Mouse (Mus musculus) intestine, embryonic 14.5 days (tissue): ENCODE measurements around the gene Pdxdc1. TPM values are rescaled to one million over a fixed set of nuclear protein-coding genes. Genes with fewer than 3 reads are reported as not detected.
"Not testable (repeated sequence)": the region's sequence is repeated elsewhere in the genome, so short reads cannot be mapped to it uniquely, and the experiment has no call there.

Experiments
- ATAC-seq: fragments of 200-750 bp; cut with Nextera tagmentation; replicated peaks from 2 replicates; pipeline ENCODE4 v1.8.0; 2017; ENCODE audit warnings: low read depth, moderate number of reproducible peaks, moderate TSS enrichment, moderate library complexity; ENCODE audit not compliant: low FRiP score, low TSS enrichment
- DNase-seq: peaks from one replicate; pipeline ENCODE4 v3.0.0-alpha.2; 2018; ENCODE audit warnings: low spot score
- H3K27ac ChIP-seq: fragments of 300-500 bp; sonication (generic); 2 replicates; pipeline ENCODE4 v1.5.1; 2014; ENCODE audit warnings: low read depth, mild to moderate bottlenecking, control low read depth
- H3K27me3 ChIP-seq: fragments of 300-500 bp; sonication (generic); replicated peaks from 2 replicates; pipeline ENCODE4 v1.6.1; 2014; ENCODE audit warnings: low read length, control low read depth; ENCODE audit not compliant: control insufficient read depth, insufficient read depth
- H3K36me3 ChIP-seq: fragments of 300-500 bp; sonication (generic); 2 replicates; pipeline ENCODE4 v1.6.1; 2014; ENCODE audit warnings: low read length, control low read depth; ENCODE audit not compliant: control insufficient read depth, insufficient read depth
- H3K4me1 ChIP-seq: fragments of 300-500 bp; sonication (generic); replicated peaks from 2 replicates; pipeline ENCODE4 v1.6.1; 2014; ENCODE audit warnings: low read length, control low read depth, mixed read lengths; ENCODE audit not compliant: control insufficient read depth, insufficient read depth
- H3K4me2 ChIP-seq: fragments of 300-500 bp; sonication (generic); 2 replicates; pipeline ENCODE4 v1.6.1; 2014; ENCODE audit warnings: low read length
- H3K4me3 ChIP-seq: fragments of 300-500 bp; sonication (generic); 2 replicates; pipeline ENCODE4 v1.5.1; 2014; ENCODE audit warnings: low read depth, low read length, control low read depth, mixed read lengths
- H3K9ac ChIP-seq: fragments of 300-500 bp; sonication (generic); 2 replicates; pipeline ENCODE4 v1.6.1; 2014; ENCODE audit warnings: mild to moderate bottlenecking, low read length
- H3K9me3 ChIP-seq: fragments of 300-500 bp; sonication (generic); 2 replicates; pipeline ENCODE4 v1.6.1; 2016; ENCODE audit warnings: low read length, control low read depth; ENCODE audit not compliant: control insufficient read depth
- WGBS: fragments of 180-500 bp; shearing (Covaris S2); extraction: QIAGEN DNeasy Blood & Tissue Kit; methylation state at CpG from one replicate; pipeline ENCODE4 v1.1.7; 2014; 5-methylcytosine and 5-hydroxymethylcytosine counted together
- polyA plus RNA-seq: library from polyadenylated mRNA; unstranded; fragments of >200 nt; fragmentation: Nextera tagmentation; extraction: Ambion mirVana; gene quantifications from 2 replicates; pipeline ENCODE4 v1.2.1, GENCODE M21; 2014

The Pdxdc1 gene
- polyA plus RNA-seq, 1 experiment from 2014 or later = 99.7 TPM

DNA sequence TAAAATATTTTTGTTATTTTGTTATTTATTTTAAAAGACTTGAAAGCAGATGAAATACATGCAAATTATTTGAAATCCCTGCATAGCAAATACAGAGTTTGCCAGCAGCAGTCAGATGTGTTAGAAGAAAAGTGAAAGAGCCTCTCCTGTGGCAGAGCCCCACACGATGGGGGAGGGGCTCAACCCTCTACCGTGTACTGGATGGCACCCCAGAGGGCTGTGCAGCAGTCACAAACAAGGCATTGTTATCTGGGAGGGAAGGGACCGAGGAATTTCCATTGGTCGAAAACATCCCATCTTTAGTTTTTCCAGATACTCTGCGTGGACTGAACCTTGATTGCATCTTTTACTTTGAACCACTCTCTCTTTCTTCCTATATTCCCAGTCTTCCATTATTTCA, 35.5 kb downstream of the Pdxdc1 start:
- H3K9ac ChIP-seq, ATAC-seq: not testable (repeated sequence)

GRCm38 (mm10) chr16:13866616-13867015, 36.3 kb downstream of the Pdxdc1 start:
- Histone ChIP-seq H3K9ac (no peak overlapping the region), H3K4me3 (no peak overlapping the region), H3K4me1 (no peaks in the 10 kb centered on the region), H3K27ac (no peak overlapping the region), H3K4me2 (no peak overlapping the region), H3K9me3 (no peaks in the 10 kb centered on the region), H3K36me3 (peaks cover 53% of the 10 kb centered on the region), H3K27me3 (no peaks in the 10 kb centered on the region)
- no peak for ATAC-seq
- no peak for DNase-seq
- WGBS = 78% methylated on average over 5 of the region's 5 CpGs

More for the DNA sequence above, 35.5 kb downstream of the Pdxdc1 start:
- Histone ChIP-seq H3K27ac (peak overlapping the region; percentile 3; the same call in 1 of the 2 replicates), H3K36me3 (peaks cover 58% of the 10 kb centered on the region)
- not testable (repeated sequence) for H3K4me2 ChIP-seq, DNase-seq, H3K4me3 ChIP-seq, H3K4me1 ChIP-seq, H3K9me3 ChIP-seq, H3K27me3 ChIP-seq
- 47% methylated on average over 5 of the region's 5 CpGs for WGBS

- H3K27me3 ChIP-seq = no peaks in the 10 kb centered on the region
- peaks cover 52% of the 10 kb centered on the region for H3K36me3 ChIP-seq
- H3K4me2 ChIP-seq = no peak overlapping the region
- H3K9me3 ChIP-seq = no peaks in the 10 kb centered on the region
- DNase-seq = no peak
- H3K27ac ChIP-seq = no peak overlapping the region
- H3K4me3 ChIP-seq = no peak overlapping the region
- H3K9ac ChIP-seq = no peak overlapping the region
- ATAC-seq = no peak
- no peaks in the 10 kb centered on the region for H3K4me1 ChIP-seq
- 53% methylated on average over 4 of the region's 4 CpGs for WGBS
These were observed 36.9 kb downstream of the Pdxdc1 start for GRCm38 (mm10) chr16:13866076-13866475.

GRCm38 (mm10) chr16:13853886-13854285, 49.0 kb downstream of the Pdxdc1 start:
- Histone ChIP-seq H3K27ac (no peak overlapping the region), H3K9me3 (no peaks in the 10 kb centered on the region), H3K4me1 (no peaks in the 10 kb centered on the region), H3K36me3 (peaks cover 68% of the 10 kb centered on the region), H3K4me3 (no peak overlapping the region), H3K4me2 (no peak overlapping the region), H3K27me3 (no peaks in the 10 kb centered on the region), H3K9ac (no peak overlapping the region)
- DNase-seq = no peak
- 96% methylated on average over 4 of the region's 4 CpGs for WGBS
- ATAC-seq = no peak

DNA sequence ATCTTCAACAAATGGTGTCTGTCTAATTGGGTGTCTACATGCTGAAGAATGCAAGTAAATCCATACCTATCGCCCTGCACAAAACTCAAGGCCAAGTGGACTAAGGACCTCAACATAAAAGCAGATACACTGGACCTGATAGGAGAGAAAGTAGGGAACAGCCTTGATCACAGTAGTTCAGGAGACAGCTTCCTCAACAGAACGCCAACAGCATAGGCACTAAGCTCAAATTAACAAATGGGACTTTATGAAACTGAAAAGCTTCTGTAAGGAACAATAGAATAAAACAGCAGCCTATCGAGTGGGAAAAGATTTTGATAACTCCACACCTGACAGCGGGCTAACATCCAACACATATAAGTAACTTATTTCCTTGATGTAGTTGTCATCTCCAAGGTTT, 51.5 kb downstream of the Pdxdc1 start:
- Histone ChIP-seq H3K27me3 (no peaks in the 10 kb centered on the region), H3K36me3 (peaks cover 75% of the 10 kb centered on the region), H3K27ac (no peak overlapping the region), H3K9ac (no peak overlapping the region), H3K4me3 (no peak overlapping the region), H3K9me3 (no peaks in the 10 kb centered on the region), H3K4me1 (no peaks in the 10 kb centered on the region), H3K4me2 (no peak overlapping the region)
- DNase-seq (no peak), ATAC-seq (no peak)
- 96% methylated on average over 4 of the region's 4 CpGs for WGBS

DNA sequence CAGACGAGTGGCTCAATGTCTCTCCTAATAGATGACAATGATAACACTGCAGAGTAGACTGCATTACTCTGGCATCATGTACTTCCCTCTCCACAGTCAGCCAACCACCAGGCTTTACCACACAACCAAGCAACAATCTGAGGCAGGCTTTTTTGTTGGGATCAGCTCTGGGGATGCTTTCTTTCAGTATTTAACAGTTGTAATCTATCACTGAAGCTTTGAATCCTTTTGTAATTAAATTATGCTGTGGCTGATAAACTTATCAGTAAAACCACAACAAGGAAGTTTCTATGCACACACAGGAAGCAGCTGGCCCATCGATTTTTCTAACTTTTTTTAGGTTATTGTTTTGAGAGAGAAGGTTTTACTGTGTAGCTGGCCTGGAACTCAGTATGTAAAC, 54.6 kb downstream of the Pdxdc1 start:
- H3K4me2 ChIP-seq = no peak overlapping the region
- 65% methylated on average over 2 of the region's 2 CpGs for WGBS
- no peak overlapping the region for H3K9ac ChIP-seq
- H3K4me3 ChIP-seq = no peak overlapping the region
- no peak for ATAC-seq
- H3K27me3 ChIP-seq = no peaks in the 10 kb centered on the region
- no peaks in the 10 kb centered on the region for H3K4me1 ChIP-seq
- H3K36me3 ChIP-seq = peaks cover 83% of the 10 kb centered on the region
- no peaks in the 10 kb centered on the region for H3K9me3 ChIP-seq
- DNase-seq = no peak
- no peak overlapping the region for H3K27ac ChIP-seq

GRCm38 (mm10) chr16:13846675-13847074, 56.3 kb downstream of the Pdxdc1 start:
- no peaks in the 10 kb centered on the region for H3K4me1 ChIP-seq
- DNase-seq = no peak
- H3K36me3 ChIP-seq = peaks cover 85% of the 10 kb centered on the region
- no peaks in the 10 kb centered on the region for H3K9me3 ChIP-seq
- H3K4me3 ChIP-seq = no peak overlapping the region
- no peak for ATAC-seq
- H3K27ac ChIP-seq = no peak overlapping the region
- no peak overlapping the region for H3K9ac ChIP-seq
- no peak overlapping the region for H3K4me2 ChIP-seq
- no peaks in the 10 kb centered on the region for H3K27me3 ChIP-seq
- 95% methylated on average over 1 of the region's 1 CpGs for WGBS

GRCm38 (mm10) chr16:13845031-13845430, 57.9 kb downstream of the Pdxdc1 start:
- Histone ChIP-seq H3K27ac (no peak overlapping the region), H3K36me3 (peaks cover 87% of the 10 kb centered on the region), H3K9me3 (no peaks in the 10 kb centered on the region), H3K4me2 (no peak overlapping the region), H3K9ac (no peak overlapping the region), H3K27me3 (no peaks in the 10 kb centered on the region), H3K4me3 (no peak overlapping the region), H3K4me1 (no peaks in the 10 kb centered on the region)
- no peak for DNase-seq
- no peak for ATAC-seq
- WGBS = 94% methylated on average over 5 of the region's 5 CpGs

DNA sequence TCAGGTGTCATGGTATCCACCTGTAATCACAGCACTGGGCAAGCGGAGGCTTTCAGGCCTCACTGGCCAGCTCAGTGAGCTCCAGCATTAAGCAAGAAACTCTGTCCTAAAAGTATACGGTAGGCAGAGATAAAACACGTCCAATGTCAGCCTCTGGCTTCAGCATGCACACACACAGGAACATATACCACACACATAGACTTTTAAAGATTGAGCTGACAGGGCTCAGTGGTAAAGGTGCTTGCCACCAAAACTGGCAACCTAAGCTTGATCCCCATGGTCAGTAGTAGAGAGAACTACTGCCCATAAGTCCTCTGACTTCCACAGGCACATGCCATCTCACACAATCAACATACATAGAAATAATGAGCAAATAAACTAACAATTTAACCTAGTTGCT, 62.0 kb downstream of the Pdxdc1 start:
- no peaks in the 10 kb centered on the region for H3K27me3 ChIP-seq
- ATAC-seq (no peak), DNase-seq (no peak)
- H3K36me3 ChIP-seq = peaks cover 94% of the 10 kb centered on the region
- H3K4me2 ChIP-seq = no peak overlapping the region
- no peak overlapping the region for H3K27ac ChIP-seq
- no peaks in the 10 kb centered on the region for H3K9me3 ChIP-seq
- 95% methylated on average over 3 of the region's 3 CpGs for WGBS
- no peaks in the 10 kb centered on the region for H3K4me1 ChIP-seq
- no peak overlapping the region for H3K9ac ChIP-seq
- H3K4me3 ChIP-seq = no peak overlapping the region
